Mouse (Mus musculus): Measurements from ENCODE around the gene Epha5. TPM values are rescaled to one million over a fixed set of nuclear protein-coding genes. Genes with fewer than 3 reads are reported as not detected.

Epha5 gene
- not detected in 2 replicates for total RNA-seq (2015)
- total RNA-seq (2017): not detected in 2 replicates

DNA sequence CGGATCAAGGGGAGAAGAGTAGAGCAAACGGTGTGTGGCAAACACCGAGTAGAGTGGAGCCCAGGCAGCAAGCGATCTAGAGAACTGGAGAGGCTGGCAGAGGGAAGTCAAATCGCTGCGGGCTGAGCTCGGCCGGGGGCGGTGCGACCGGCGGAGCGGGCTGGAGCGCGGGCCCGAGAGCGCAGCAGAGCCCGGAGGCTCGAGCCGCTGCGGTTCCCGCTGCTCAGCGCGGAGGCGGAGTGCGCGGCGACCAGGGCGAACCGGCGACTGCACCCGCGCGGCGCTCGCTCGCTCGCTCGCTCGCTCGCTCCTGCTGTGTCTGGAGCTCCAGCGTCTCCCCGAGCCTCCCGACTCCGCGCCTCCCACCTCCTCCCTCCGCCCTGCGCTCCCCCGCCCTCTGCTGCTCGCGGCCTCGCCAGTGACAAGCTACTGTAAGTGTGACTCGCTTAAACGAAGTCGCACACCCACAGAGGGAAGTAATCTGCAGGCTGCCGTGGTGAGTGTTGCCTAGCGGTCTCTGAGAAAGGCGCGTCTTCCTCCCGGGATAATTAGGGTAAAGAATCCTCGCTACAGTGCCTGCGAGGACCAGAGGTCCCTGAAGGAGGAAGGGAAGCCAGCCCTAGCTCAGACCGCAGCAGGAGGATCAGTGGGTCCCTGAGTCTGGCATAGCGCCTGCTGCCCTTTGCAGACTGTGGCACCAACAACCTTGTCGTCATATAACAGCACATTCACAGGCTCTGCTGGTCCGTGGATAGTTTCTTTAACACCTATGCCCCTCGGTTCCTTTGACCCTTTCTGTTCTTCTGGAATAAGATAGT is at the start of gene Epha5:
Epha5 (minus strand) TSS at position 321 of the 818 bp plus-strand sequence.
- peak; percentile 43; the same call in 1 of the 2 replicates for ATAC-seq (ENCODE audit: poor library complexity, severe bottlenecking)

DNA sequence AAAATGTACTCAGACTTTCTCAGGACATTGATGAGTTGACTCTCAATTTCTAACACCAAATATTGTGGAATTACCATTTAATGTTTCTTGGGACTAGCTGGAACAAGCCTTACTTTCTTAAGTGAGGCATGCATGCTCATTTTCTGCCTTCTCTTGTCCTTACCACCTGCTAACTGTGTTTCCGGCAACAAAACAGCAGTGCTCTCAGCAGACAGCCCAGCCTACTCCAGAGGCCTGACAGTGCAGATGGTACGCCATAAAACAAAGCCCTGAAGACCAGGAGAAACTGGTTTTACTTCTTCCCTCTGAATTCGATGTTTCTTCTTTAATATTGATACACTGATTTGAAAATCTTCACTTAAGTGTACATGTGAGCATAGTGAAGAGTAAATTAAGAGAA is 39.0 kb upstream of the Epha5 start:
- ATAC-seq (ENCODE audit: poor library complexity, severe bottlenecking): no peak

DNA sequence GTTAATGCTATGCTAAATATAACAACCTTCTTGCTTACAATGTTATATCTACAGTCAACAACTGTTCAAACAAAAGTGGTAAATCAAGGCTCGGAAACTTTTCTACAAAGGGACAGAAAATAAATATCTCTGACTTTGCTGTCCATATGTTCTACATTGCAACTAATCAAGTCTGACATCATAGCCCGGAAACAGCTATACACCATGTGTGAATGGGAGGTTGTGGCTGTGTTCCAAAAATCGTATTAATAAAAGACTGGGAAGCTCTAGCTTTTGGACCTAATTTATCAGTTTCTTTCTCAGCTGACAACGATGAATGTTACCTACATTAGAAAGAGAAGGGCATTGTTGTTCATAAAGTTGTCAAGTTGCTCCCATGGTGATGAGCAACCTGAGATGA is 37.5 kb upstream of the Epha5 start:
- ATAC-seq (ENCODE audit: poor library complexity, severe bottlenecking): no peak

DNA sequence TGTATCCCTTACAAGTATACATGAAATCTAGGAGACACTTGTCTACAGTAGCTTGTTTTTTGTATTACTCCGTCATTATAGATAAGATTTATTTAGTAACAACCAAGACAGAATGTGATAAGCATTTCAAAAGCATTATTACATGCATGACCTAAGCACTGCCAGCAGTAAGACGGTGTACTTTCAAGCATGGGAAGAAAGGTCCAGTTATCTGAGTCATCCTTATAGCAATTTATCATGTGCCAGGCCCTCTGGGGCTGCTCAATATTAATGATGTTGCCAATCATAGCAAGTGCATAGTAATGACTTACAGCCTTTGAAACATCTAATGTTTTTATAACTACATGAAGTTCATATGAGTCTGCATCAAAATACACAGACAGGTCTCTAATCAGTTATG is 36.7 kb upstream of the Epha5 start:
- no peak for ATAC-seq (ENCODE audit: poor library complexity, severe bottlenecking)

DNA sequence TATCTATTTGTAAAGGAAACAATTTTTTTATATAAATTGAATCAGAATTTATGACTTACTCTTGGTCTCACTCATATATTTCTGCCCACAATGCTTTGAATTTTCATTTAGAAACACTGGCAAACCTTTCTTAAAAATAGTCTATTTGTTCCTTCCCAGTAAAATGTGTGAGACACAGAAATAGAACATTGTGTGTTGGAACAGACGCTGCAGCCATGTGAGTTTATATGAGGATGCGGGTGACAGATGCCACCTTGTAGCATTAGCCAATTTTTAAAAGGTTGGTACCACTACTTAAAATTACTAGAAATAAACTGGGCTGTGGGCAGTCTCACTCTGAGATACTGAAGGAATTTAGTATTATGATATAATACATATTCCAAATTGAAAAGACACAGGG is 23.1 kb upstream of the Epha5 start:
- no peak for ATAC-seq (ENCODE audit: poor library complexity, severe bottlenecking)

DNA sequence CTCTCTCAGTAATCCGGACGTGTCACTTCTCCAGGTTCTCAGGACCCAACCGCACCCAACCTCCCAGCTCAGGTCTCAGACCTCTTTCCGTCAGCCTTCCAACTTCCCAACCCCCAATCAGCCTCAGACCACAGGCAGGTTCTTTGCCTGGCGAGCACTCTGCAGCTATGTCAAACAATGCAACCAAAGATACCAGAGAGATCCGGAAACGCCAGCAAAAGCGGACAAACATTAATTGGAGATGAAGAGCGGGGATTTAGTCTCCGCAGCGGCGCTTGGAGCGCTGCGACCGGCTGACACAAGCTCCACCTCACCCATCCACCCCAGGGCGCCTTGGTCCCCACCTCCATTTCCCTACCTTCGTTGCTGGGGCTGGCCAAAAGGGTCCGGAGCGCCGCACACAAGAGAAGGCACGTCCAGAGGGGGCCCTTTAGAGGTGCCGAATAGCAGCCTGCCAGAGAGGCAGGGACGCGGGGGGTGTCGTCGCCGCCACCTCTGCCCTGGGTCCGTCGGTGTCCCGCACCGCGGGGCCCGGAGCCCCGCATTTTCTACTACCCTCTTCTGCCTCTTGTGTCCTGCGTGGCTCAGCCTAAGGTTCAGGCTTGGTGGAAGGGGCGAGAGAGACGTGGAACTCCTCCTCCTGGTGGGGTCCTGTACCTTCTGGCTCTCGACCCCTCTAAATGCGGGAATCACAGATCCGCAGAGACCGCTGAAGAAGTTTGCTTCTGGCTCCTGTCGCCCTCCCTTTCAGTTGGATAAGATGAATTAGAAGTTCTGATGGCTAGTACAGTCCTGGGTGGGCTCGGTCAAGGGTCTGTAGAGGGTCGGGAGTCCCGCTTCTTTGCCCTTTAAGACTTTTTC is 991 bp downstream of the Epha5 start:
- ATAC-seq (ENCODE audit: poor library complexity, severe bottlenecking): no peak

DNA sequence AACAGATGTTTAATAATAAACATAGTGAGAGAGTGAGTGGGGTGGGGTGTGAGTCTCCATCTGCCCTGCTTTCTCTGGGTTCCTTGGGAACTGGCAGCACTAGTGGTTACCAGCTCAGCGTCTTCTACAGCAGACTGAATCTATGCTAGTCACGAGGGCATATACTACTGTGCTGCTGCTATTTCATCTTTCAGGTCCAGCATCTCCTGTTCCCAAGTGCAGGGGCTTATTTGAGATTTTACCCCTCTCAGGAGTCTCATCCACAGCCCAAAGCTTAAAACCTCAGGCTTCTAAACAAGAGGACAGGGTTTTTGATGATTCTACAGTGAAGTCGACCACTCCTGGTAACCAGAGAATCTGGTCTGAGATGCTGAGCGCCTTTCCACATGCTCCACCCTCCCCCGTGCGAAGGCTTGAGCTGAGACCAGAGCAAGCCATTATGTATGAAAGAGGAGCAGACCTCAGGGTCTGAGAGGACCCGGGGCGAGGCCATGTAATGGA is 2.2 kb downstream of the Epha5 start:
- no peak for ATAC-seq (ENCODE audit: poor library complexity, severe bottlenecking)

DNA sequence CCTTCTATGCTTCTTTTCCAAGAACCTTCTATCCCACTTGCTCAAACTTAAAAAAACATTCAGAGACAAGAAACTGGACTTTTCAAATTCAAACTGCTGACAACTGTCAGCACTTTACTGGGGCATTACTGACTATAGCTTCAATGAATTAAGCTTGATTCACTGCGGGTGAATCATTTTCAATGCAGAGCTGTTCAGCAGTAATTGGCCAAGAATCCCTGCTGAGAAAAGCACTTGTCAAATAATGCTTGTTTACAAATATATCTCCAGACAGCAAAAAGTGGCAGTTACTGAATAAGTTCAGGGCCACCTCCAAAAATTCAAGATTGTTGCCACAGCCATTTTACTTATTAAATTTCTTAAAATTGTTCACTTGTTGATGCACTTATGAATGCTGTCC is 4.2 kb downstream of the Epha5 start:
- no peak for ATAC-seq (ENCODE audit: poor library complexity, severe bottlenecking)

DNA sequence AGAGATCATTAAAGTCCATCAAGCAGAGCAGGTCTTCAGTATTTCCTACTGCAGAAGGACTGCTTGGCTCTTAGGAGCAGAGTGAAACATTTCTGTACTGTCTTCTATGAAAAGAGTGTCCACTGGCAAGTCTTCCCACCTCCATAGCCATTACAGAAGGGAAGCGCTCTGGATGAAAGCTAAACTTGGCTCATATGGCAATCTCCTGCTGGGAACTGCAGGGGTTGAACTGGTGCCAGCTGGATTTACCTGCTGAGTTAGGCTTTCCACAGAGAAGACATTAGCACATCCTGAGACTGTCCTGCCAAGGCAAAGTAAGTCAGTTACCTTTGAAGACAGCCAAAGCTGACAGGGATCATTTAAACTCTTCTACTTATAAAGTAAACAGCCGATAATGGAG is 8.8 kb downstream of the Epha5 start:
- no peak for ATAC-seq (ENCODE audit: poor library complexity, severe bottlenecking)

DNA sequence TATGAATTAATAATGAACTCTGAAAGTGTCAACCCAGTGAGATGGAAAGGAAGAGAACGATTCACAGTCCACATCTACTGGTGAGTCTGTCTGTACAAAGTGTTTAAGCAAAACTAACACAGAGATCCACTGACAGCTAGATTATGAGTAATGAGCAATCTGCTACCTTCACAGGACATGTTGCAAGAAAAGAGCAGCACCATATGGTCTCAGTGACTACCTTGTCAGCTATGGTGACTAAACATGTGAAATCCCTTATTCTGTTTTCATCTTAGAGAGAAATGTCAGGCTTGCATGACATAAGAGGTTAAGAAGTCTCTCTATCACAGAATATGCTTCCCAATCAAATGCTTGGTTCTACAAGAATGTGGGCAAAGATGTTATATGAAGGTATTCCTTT is 20.1 kb downstream of the Epha5 start:
- no peak for ATAC-seq (ENCODE audit: poor library complexity, severe bottlenecking)

DNA sequence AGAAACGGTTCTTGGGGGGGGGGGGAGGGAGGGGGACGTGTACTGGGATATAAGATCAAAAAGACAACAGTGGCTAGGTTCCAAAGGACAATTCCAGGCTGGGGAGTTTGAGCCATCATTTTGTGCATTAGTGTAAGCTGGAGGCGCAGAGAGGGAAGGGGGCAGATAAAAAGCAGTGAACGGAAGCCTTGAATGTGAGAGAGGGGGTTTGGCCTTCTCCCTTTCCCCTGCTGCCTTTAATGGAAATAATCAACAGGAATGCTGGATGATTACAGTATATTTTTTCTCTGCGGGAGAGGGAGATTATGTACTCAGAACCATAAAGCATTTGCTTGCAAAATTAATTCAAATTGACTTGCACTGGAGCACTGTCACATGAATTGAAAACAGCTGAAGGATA is 51.8 kb downstream of the Epha5 start:
- ATAC-seq (ENCODE audit: poor library complexity, severe bottlenecking): no peak

DNA sequence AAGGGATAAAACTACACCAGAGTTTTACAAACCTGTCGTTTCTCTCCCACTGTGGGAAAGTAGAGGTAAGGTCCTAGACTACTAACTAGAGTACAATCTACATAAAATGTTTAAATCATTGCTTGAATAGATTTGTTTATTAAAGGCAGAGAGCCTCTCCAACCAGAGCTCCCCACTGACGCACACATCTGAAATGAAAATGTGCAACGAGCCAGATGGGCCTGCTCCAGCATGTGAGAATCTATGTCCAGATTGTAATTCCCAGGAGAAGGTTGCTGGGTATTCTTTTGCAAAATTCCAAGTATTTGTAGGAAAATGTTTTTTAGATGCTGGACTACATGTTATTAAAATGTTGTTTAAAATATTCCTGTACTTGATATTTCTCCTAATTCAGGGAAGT is 57.8 kb downstream of the Epha5 start:
- no peak for ATAC-seq (ENCODE audit: poor library complexity, severe bottlenecking)

DNA sequence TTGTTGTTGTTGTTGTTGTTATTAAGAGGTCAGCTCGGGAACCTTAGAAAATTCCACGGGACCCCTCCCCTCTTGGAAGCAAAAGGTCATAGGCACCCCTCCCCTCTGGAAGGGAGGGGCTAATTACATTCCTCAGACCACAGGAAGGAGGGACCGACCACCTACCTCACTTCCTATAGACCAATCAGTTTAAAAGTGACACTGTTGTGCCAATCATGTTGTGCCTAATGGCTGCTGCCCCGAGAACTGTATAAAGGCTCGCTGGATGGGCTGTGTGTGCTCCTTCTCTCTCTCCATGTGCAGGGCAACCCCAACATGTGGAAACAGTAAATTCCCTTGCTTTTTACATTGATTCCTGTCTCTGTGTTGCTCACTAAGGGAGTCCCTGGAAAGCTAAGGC is 64.1 kb downstream of the Epha5 start:
- no peak for ATAC-seq (ENCODE audit: poor library complexity, severe bottlenecking)

DNA sequence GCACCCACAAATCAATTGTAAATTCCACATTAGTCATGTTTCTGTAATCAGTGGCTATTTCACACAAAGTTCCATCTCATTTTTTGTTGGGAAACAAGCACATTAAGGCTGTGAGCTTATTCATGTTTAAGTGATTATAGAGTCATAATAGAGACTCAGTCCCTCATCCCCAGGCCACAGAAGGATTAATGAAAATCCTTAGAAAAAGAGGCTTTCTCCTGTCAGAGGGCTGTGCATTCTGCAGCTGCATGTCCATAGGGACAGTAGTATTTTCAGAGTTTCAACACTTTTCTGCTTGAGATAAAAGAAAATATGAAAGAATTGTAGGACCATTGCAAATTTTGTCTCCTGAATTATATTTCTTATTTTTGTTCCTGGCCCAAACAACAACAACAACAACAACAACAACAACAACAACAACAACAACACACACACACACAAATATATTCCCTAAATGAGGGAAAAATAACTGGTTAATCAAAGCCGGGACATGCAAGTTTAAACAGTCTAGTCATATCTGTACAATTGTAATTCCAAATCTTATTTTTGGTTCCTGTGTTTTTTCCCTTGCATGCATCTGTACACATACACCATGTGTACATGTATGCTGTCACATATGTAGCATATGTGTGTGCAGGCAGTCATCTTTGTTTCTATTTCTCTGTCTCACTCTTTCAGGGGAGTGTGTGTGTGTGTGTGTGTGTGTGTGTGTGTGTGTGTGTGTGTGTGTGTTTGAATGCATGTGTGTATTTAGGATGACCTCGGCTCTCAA is 70.3 kb downstream of the Epha5 start:
- ATAC-seq (ENCODE audit: poor library complexity, severe bottlenecking): no peak

DNA sequence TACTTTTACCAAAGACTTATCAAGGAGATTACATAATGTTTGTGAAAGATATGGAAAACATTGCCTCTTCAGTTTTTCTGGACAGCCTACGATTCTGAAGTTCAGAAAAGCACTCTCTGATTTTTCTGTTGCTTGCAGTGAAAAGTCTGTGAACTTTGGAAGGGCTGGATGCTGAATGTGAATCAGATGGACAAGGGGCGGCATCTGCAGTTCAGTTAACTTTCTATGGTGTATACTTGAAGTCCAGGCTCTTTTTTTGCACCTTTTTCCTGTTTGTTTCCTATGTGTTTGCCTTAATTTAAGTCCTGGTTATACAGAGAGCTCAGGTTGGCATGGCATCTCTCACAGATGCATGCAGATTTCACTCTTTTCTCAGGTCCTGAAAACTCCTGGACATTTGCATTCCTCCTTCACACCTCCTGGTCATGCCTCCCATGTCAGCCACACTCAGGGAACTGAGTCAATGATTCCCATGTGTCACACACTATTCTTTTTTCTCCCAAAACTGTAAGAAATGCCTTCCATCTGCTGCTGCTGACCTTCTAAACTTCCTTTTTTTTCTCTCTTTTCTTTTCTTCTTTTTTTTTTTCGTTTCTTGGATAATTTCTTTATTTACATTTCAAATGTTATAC is 81.2 kb downstream of the Epha5 start:
- ATAC-seq (ENCODE audit: poor library complexity, severe bottlenecking): no peak

DNA sequence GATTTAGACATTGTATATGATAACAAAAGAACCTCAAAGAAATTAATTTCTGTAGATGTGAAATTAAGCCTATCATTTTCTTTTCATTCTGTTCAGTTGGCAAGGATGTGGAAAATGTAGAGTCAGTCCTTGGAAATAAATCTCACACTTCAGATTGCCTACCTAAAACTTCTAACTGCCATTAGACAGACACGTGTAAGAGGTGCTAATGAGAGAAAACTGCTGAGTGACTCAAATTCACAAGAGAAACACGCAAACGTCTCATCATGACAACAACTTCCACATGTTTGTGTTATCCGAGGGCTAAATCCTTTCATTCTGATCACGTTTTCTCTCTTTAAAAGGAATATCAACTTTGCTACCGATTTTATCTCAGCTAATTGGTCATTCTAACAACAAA is 82.7 kb downstream of the Epha5 start:
- ATAC-seq (ENCODE audit: poor library complexity, severe bottlenecking): no peak

DNA sequence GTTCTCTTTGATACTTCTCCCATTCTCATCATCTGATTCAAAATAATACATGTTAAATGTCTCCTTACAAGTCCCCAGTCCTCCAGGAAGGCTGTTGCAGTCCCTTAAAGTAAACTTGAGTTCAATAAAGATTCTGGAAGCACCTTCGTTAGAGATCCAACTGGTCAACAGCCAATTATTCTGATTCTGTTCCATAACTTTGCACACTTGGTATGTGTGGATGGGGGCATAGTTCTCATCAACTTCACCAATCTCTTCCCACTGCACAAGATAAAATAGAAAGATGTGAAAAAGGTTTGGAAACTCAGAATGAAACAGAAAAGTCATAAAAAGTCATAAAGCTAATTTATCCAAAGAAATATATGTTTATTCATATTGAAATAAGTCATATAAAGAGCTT is 85.6 kb downstream of the Epha5 start:
- no peak for ATAC-seq (ENCODE audit: poor library complexity, severe bottlenecking)

DNA sequence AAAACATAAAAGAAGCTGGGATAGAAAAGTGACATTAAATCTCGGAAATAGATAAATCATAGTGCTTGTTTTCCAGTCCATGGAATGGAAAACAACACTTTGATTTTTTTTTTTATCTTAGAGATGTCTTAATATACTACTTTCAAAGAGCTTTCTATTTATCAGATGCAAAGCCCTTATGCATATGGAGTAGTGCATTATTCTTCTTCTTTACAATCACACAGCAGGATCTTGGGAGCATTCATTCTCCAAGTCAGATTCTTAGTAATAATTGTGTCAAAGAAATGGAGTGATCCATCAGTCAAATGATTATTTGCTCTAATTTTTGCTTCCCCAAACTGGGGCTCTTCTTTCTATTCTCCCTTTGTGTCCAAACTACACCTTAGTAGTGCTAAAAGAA is 96.6 kb downstream of the Epha5 start:
- no peak for ATAC-seq (ENCODE audit: poor library complexity, severe bottlenecking)

DNA sequence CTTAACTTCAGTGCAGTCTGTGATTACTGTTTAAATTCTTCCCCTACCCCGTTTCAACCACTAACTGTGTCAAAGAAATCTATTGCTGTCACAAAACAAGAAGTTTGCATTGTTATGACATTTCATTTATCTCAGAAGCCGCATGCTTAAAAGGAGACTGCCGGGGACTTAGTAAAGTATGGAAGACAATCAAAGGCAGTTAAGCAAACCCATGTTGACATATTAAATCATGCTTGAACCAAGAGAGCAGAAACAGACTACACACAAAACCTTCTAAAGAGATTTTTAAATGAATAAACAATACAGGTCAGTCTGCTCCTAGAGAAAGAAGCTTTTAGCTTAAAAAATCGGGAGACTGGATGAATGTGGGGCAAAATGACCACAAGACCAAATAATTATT is 97.0 kb downstream of the Epha5 start:
- no peak for ATAC-seq (ENCODE audit: poor library complexity, severe bottlenecking)

DNA sequence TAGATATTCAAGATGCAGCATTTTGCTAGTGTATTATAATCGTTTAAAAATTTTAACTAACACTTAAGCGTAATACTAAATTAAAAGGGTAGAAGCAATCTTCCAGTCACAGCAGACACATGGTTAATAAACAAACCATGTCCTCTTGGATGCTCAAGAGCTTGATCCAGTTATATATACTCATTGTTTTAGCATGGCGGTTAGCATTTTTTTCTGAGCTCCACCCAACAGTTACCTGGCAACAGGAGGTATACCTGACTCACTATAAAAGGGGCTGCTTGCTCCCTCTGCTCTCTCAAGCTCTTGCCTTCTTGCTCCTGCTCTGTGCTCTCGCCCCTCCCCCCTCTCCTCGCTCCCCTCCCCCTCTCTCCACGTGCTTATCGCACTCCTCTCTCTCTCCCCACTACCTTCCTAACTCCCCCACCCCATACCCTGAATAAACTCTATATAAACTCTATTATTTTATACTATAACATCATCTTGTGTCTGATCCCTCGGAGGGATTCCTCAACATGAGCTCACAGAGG is 98.3 kb downstream of the Epha5 start:
- no peak for ATAC-seq (ENCODE audit: poor library complexity, severe bottlenecking)

Measured in megakaryocyte, adult 5-6 weeks (primary cell).